Mouse (Mus musculus): ENCODE results near the gene Tbc1d7. TPM values are rescaled to one million over a fixed set of nuclear protein-coding genes. Genes with fewer than 3 reads are reported as not detected.

Tbc1d7 gene
- 16.1 and 16.8 TPM in 2 replicates for polyA plus RNA-seq (2015; fragmentation: Nextera tagmentation; extraction: Ambion mirVana)

GRCm38 (mm10) chr13:43171020-43171710 is at the start of gene Tbc1d7:
TSS of gene Tbc1d7 (minus strand) at chr13:43171501.
- under 1% methylated on average over 48 of the region's 48 CpGs for WGBS (ENCODE audit: insufficient replicate concordance)
- Histone ChIP-seq H3K4me1 (replicated peaks) (peaks cover 24% of the 10 kb centered on the region), H3K27me3 (no peaks in the 10 kb centered on the region), H3K4me3 (replicated peaks) (peak within 1 kb of the TSS; percentile 71), H3K9ac (peak within 1 kb of the TSS; percentile 82), H3K27ac (peak within 1 kb of the TSS; percentile 66), H3K4me2 (peak within 1 kb of the TSS; percentile 84), H3K9me3 (replicated peaks) (no peaks in the 10 kb centered on the region), H3K36me3 (no peaks in the 10 kb centered on the region)
- peak; percentile 92 for ATAC-seq (ENCODE audit: low read depth)
- DNase-seq = peak; percentile 95

- 0 out of 2 replicates have a peak, but pooled peaks cover 6% of the 10 kb centered on the region for H3K9me3 ChIP-seq (replicated peaks)
- no peaks in the 10 kb centered on the region for H3K36me3 ChIP-seq
- DNase-seq = no peak
- no peak overlapping the region for H3K9ac ChIP-seq
- 78% methylated on average over 1 of the region's 1 CpGs for WGBS (ENCODE audit: insufficient replicate concordance)
- no peak overlapping the region for H3K4me3 ChIP-seq (replicated peaks)
- no peak overlapping the region for H3K4me2 ChIP-seq
- ATAC-seq (ENCODE audit: low read depth) = no peak
- H3K27ac ChIP-seq = no peak overlapping the region
- peaks cover 22% of the 10 kb centered on the region; the same call in 1 of the 2 replicates for H3K4me1 ChIP-seq (replicated peaks)
- peaks cover 33% of the 10 kb centered on the region for H3K27me3 ChIP-seq
Measured at GRCm38 (mm10) chr13:43220635-43221034, 49.3 kb upstream of the Tbc1d7 start.

- Histone ChIP-seq H3K9ac (no peak overlapping the region), H3K27ac (no peak overlapping the region), H3K4me2 (no peak overlapping the region), H3K36me3 (no peaks in the 10 kb centered on the region), H3K4me1 (replicated peaks) (peaks cover 27% of the 10 kb centered on the region), H3K9me3 (replicated peaks) (no peaks in the 10 kb centered on the region), H3K4me3 (replicated peaks) (no peak overlapping the region), H3K27me3 (peaks cover 49% of the 10 kb centered on the region)
- no peak for DNase-seq
- WGBS (ENCODE audit: insufficient replicate concordance) = 49% methylated on average over 4 of the region's 4 CpGs
- ATAC-seq (ENCODE audit: low read depth) = no peak
Measured at GRCm38 (mm10) chr13:43218764-43219163, 47.5 kb upstream of the Tbc1d7 start.

GRCm38 (mm10) chr13:43218284-43218683 is 47.0 kb upstream of the Tbc1d7 start:
- Histone ChIP-seq H3K9me3 (replicated peaks) (no peaks in the 10 kb centered on the region), H3K27ac (no peak overlapping the region; the same call in 1 of the 2 replicates), H3K4me2 (no peak overlapping the region), H3K27me3 (peaks cover 50% of the 10 kb centered on the region), H3K36me3 (no peaks in the 10 kb centered on the region), H3K9ac (no peak overlapping the region), H3K4me3 (replicated peaks) (no peak overlapping the region), H3K4me1 (replicated peaks) (peaks cover 26% of the 10 kb centered on the region)
- 45% methylated on average over 4 of the region's 4 CpGs for WGBS (ENCODE audit: insufficient replicate concordance)
- ATAC-seq (ENCODE audit: low read depth) (no peak), DNase-seq (no peak)

GRCm38 (mm10) chr13:43217686-43218085 is 46.4 kb upstream of the Tbc1d7 start:
- ATAC-seq (ENCODE audit: low read depth) (no peak), DNase-seq (no peak)
- 25% methylated on average over 4 of the region's 4 CpGs for WGBS (ENCODE audit: insufficient replicate concordance)

GRCm38 (mm10) chr13:43217059-43217458 is 45.8 kb upstream of the Tbc1d7 start:
- no peak overlapping the region for H3K4me2 ChIP-seq
- WGBS (ENCODE audit: insufficient replicate concordance) = 17% methylated on average over 8 of the region's 8 CpGs
- H3K36me3 ChIP-seq = no peaks in the 10 kb centered on the region
- H3K27ac ChIP-seq = no peak overlapping the region
- H3K4me1 ChIP-seq (replicated peaks) = peaks cover 34% of the 10 kb centered on the region
- no peak overlapping the region for H3K4me3 ChIP-seq (replicated peaks)
- H3K9me3 ChIP-seq (replicated peaks) = no peaks in the 10 kb centered on the region
- DNase-seq (no peak), ATAC-seq (ENCODE audit: low read depth) (no peak)
- H3K9ac ChIP-seq = no peak overlapping the region
- peaks cover 55% of the 10 kb centered on the region for H3K27me3 ChIP-seq

More at GRCm38 (mm10) chr13:43217686-43218085, 46.4 kb upstream of the Tbc1d7 start:
- no peaks in the 10 kb centered on the region for H3K36me3 ChIP-seq
- no peak overlapping the region for H3K4me3 ChIP-seq (replicated peaks)
- no peak overlapping the region for H3K27ac ChIP-seq
- peaks cover 28% of the 10 kb centered on the region for H3K4me1 ChIP-seq (replicated peaks)
- no peak overlapping the region for H3K9ac ChIP-seq
- H3K9me3 ChIP-seq (replicated peaks) = no peaks in the 10 kb centered on the region
- H3K27me3 ChIP-seq = peaks cover 51% of the 10 kb centered on the region
- H3K4me2 ChIP-seq = no peak overlapping the region

- Histone ChIP-seq H3K4me2 (no peak overlapping the region), H3K27me3 (peaks cover 55% of the 10 kb centered on the region)
Measured at GRCm38 (mm10) chr13:43215994-43216706, 44.8 kb upstream of the Tbc1d7 start.

GRCm38 (mm10) chr13:43215144-43215993 is 44.1 kb upstream of the Tbc1d7 start:
- H3K4me2 ChIP-seq = peak overlapping the region; percentile 0; the same call in 1 of the 2 replicates
- no peak for DNase-seq
- peaks cover 39% of the 10 kb centered on the region for H3K4me1 ChIP-seq (replicated peaks)

More at GRCm38 (mm10) chr13:43215994-43216706, 44.8 kb upstream of the Tbc1d7 start:
- 43% methylated on average over 9 of the region's 9 CpGs for WGBS (ENCODE audit: insufficient replicate concordance)
- Histone ChIP-seq H3K4me1 (replicated peaks) (peaks cover 39% of the 10 kb centered on the region), H3K9me3 (replicated peaks) (no peaks in the 10 kb centered on the region), H3K4me3 (replicated peaks) (no peak overlapping the region), H3K36me3 (no peaks in the 10 kb centered on the region), H3K9ac (no peak overlapping the region), H3K27ac (peak overlapping the region; percentile 20)
- DNase-seq = no peak
- ATAC-seq (ENCODE audit: low read depth) = no peak

GRCm38 (mm10) chr13:43212338-43212737 is 41.0 kb upstream of the Tbc1d7 start:
- 40% methylated on average over 7 of the region's 7 CpGs for WGBS (ENCODE audit: insufficient replicate concordance)

More at GRCm38 (mm10) chr13:43215144-43215993, 44.1 kb upstream of the Tbc1d7 start:
- Histone ChIP-seq H3K4me3 (replicated peaks) (no peak overlapping the region), H3K9me3 (replicated peaks) (no peaks in the 10 kb centered on the region), H3K27me3 (peaks cover 59% of the 10 kb centered on the region), H3K9ac (no peak overlapping the region), H3K27ac (peak overlapping the region; percentile 20), H3K36me3 (no peaks in the 10 kb centered on the region)
- WGBS (ENCODE audit: insufficient replicate concordance) = 6% methylated on average over 19 of the region's 19 CpGs
- peak; percentile 32 for ATAC-seq (ENCODE audit: low read depth)

GRCm38 (mm10) chr13:43210956-43211355 is 39.7 kb upstream of the Tbc1d7 start:
- ATAC-seq (ENCODE audit: low read depth) = no peak
- Histone ChIP-seq H3K36me3 (no peaks in the 10 kb centered on the region), H3K27ac (no peak overlapping the region), H3K4me1 (replicated peaks) (peaks cover 36% of the 10 kb centered on the region), H3K9ac (no peak overlapping the region), H3K4me2 (no peak overlapping the region), H3K27me3 (peaks cover 37% of the 10 kb centered on the region), H3K4me3 (replicated peaks) (no peak overlapping the region), H3K9me3 (replicated peaks) (no peaks in the 10 kb centered on the region)
- 60% methylated on average over 5 of the region's 5 CpGs for WGBS (ENCODE audit: insufficient replicate concordance)
- DNase-seq = no peak

More at GRCm38 (mm10) chr13:43212338-43212737, 41.0 kb upstream of the Tbc1d7 start:
- Histone ChIP-seq H3K4me1 (replicated peaks) (peaks cover 39% of the 10 kb centered on the region), H3K27me3 (peaks cover 51% of the 10 kb centered on the region), H3K36me3 (no peaks in the 10 kb centered on the region), H3K4me3 (replicated peaks) (no peak overlapping the region), H3K9me3 (replicated peaks) (no peaks in the 10 kb centered on the region), H3K4me2 (no peak overlapping the region), H3K27ac (peak overlapping the region; percentile 13; the same call in 1 of the 2 replicates), H3K9ac (no peak overlapping the region)
- DNase-seq (no peak), ATAC-seq (ENCODE audit: low read depth) (no peak)
